Mouse (Mus musculus) B cell, adult 2 months (primary cell): ENCODE data around the gene Sun2.

Experiments used
- DNase-seq, 2 experiments: peaks; one replicate each; pipeline ENCODE4 v3.0.0; 2022

Gene Sun2

GRCm38 (mm10) chr15:79720796-79721195 lies 21.5 kb downstream of the Sun2 start:
- peak in 1 of 2 experiments; percentile 14 for DNase-seq

DNA sequence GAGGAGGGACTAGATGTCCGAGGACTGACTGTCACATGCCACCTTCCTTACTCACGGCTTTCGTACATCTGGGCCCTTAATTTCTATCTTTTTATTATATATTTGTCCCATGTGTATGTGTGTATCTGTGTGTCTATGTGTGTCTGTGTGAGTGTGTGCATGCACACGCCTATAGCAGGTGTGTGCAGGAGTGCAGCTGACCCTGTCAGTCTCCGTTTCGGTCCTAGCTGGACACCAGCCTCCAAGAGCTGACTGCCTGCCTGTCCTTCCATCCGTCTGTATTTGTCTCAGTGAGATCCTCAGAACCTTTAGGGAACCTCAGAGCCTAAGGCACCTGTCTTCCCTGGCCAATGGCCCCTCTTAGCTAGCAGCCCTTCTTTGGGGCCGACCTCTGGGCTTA lies 22.1 kb downstream of the Sun2 start:
- DNase-seq, result no peak

DNA sequence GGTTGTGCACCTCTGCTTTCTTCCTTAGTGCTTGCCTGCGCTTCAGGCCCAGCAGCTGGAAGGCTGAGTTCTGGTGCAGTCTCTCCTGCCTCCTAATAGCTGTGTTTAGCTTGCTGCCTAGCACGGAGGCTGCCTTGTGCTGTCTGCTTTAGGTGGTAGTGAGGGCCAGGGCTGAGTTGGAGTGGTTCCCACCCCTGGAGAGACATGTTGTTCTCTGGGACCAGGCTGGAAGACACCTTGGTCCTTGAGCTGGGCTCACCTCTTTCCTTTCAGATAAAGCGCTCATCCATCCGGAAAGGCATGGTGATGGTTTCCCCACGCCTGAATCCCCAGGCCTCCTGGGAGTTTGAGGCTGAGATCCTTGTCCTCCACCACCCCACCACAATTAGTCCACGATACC lies 25.6 kb downstream of the Sun2 start:
- DNase-seq, result no peak

DNA sequence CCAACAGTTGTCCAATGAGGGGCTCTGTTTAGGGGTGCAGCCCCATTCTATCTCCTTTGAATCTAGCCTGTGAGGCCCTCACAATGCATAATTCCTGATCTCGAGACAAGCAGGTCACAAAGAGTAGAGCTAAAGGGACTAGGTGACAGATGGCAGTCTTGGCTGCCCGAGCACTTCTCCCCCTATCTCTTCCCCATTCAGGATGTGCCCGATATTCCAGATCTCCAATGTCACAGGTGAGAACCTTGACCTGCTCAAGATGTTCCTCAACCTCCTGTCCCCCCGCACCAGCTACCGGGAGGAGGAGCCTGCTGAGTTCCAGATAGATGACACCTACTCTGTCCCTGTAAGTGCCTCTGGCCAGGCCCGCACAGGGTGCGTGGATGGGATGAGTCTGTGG lies 26.7 kb downstream of the Sun2 start:
- DNase-seq, result no peak

GRCm38 (mm10) chr15:79708229-79708822 lies 34.0 kb downstream of the Sun2 start:
- DNase-seq, result no peak

- DNase-seq, result no peak
These were observed 35.6 kb downstream of the Sun2 start for GRCm38 (mm10) chr15:79706603-79707214.

DNA sequence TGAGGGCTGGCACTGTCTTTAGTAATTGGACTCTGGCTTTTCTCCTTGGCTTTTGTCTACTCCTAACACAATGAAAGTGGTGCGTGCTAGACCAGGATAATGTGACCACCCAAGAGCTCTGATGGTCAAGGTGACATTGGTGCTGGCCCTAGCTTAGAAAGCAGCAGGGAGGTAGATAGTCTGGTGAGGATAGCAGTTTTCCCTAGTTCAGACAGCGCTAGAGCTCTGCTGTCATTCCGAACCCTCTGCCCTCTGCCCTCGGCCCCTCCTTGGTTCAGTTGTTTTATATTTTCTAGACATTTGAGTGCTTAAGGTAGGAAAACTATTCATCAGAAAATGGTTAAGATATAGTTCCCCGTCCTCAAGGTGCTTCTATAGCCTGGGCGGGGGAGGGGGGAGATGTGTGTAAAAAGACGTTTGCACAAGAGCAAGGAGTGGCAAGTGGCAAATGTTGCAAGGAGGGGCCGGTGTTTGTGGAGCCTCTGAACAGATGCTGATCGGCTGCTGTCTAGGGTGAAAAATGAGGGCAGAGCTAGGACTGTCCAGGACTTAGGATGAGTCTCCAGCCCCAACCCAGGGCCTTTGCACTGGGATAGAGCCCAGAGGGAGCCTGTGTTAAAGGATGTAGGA lies 44.7 kb downstream of the Sun2 start:
- DNase-seq, result no peak

DNA sequence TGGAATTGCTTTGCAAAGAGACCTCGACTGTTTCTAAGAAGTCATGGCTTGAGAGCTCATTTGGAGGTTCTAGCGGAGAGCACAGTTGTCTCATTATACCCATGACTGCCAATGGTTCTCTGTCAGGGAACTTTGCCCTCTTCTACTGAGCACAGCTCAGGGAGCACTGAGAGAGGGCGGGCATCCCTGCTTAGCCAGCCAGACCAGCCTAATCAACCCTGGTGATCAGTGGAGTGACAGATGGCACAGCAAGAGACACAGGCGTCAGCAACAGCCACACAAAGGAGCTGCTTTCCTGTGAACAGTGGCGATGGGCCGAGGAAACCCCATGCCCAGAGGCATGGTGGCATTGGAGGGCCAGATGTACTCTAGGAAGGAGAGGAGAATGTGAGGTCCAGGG lies 45.3 kb downstream of the Sun2 start:
- DNase-seq, result no peak

GRCm38 (mm10) chr15:79696508-79696907 lies 45.8 kb downstream of the Sun2 start:
- DNase-seq, result no peak

GRCm38 (mm10) chr15:79695516-79695915 lies 46.8 kb downstream of the Sun2 start:
- no peak for DNase-seq

- DNase-seq, result no peak
These were observed 47.8 kb downstream of the Sun2 start for GRCm38 (mm10) chr15:79694512-79694911.

GRCm38 (mm10) chr15:79693740-79694139 lies 48.6 kb downstream of the Sun2 start:
- peak; percentile 27 for DNase-seq

DNA sequence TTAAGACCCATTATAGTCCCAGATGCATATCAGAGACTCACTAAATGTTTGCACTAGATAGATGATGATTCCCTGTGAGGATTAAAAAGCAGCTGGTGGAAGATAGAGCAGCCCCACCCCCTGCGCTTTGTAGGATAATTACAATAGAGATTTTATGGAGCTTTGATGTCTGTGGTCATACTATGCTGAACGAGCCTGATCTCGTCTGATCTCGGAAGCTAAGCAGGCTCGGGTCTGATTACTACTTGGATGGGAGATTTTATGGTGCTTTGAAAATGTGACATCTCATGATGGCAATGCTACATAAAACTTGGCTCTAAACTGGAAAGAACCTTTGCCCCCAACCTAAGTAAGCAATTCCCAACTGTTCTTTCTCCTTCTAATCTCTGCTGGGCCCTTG lies 50.0 kb downstream of the Sun2 start:
- DNase-seq, result no peak

GRCm38 (mm10) chr15:79691023-79691508 lies 51.3 kb downstream of the Sun2 start:
- DNase-seq, result no peak

DNA sequence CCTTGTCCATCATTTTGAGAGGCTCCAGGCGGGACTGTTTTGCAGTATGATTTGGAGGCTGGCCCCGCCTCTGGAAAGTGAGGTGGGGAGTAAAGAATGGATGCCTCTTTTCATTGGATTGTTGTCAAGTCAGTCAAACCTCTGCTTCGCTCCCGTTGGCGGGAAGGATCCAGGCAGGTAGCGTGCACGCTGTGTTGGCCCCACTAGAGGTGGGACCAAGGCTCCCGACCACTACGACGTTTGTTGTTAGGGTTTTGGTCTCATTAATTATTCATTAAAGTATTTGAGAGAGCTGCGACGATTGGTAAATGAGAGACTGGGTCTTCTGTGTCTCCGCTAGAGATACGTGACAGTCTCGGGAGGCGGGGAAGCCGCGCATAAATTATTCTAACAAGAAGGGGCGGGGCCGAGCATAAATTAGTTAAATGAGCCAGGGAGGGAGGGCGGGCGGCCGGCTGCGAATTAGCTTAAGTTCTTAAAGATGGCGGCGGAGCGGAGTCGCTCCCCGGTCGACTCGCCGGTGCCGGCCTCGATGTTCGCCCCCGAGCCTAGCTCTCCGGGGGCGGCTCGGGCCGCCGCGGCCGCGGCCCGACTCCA lies 51.8 kb downstream of the Sun2 start, which contains the start of gene Gtpbp1:
Gene Gtpbp1 (plus strand): TSS at position 420 of the 597 bp plus-strand sequence.
- peak; percentile 93 to 96 for DNase-seq

DNA sequence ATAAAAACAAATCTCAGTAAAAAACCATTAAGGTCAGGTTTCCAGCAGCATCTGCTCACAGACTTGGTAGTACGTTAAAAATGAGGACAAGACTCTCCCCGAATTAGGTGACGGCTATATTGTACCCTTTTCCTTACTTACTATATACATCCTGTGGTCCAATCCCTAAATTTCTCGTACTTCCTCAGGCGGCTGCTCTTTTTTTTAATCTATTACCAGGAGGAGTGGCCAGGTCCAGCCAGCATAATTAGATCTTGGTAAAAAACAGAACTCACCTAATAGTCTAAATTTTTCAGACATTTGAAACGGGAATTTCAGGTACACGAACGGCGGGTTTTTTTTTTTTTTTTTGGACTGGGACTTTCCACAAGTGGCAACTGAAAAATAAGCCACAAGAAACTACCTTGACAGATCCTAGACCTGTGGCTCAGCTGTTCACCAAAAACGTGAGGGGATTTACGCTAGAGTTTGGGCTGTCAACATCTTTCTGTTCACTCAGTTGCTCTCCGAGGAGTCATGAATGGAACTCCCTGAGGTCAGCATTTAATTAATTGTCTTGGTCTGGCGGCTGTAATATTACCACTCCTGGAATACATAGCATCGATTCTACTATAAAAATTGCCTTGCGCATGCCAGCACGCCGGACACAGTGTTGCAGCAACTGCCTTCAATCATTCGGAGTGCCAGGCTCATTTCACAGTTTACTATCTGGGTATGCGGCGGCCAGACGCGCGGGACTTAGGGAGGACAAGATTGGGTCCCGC lies 52.5 kb downstream of the Sun2 start:
- no peak for DNase-seq

DNA sequence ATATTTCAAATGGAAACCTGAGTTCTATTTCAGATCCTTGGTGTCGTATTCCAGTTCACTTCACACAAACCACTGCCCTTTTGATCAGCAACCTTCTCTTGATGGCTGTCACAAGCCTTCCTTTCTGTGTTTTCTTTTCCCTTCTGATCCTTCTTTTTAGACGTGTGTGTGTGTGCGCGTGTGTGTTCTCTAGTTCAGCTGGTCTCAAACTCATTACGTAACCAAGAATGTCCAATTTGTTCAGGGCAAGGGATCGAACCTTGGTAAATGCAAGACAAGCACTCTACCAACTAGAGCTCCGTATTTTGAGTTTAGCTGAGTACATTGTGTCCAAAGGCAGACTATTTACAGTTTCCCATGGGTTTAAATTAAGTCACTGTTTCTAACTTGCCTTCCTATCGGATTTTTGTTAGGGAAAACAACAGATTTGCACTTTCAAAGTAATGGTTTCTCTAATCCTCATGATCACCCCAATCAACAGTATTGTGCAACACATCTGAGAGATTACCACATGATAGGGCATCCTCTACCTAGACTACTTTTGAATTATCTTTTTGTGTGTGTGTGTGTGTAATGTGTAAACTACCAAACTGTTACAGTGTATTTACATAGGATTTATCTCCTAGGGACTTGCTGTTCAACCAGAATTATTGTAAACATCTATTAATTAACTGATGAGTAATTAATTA lies 53.9 kb downstream of the Sun2 start:
- no peak for DNase-seq

DNA sequence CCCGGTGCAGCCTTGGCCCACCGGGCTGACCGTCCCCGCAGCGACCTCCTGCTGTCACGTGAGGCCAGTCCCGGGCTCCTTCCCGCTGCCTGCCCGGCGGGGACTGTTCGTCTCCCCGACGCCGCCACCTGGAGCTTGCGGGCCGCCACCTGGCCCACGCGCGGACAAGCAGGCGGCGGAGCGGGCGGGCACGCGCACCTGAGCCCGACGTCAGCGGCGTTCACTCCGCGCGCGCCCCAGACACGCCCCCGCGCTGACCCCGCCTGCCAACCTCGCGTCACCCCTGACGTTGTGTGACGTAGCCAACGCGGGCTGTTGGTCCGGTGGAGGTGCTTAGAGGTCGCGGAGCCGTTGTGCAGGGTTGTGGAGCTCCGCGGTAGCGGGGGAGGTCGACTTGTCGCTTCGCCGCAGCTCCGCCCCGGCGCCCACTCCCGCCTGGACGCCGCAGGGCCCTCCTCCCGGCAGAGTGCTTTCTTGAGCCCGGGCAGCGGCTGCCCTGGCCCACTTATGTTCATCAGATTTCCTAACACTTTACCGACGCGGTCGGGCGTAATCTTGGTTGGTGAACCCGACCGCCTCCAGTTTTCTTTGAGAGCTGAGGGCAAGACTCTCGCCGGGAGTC lies 54.6 kb downstream of the Sun2 start, which contains the start of gene Josd1:
Gene Josd1 (minus strand): TSS at position 274 of the 622 bp plus-strand sequence.
- peak; percentile 98 to 99 for DNase-seq

GRCm38 (mm10) chr15:79687175-79687574 lies 55.2 kb downstream of the Sun2 start:
- DNase-seq, result no peak

DNA sequence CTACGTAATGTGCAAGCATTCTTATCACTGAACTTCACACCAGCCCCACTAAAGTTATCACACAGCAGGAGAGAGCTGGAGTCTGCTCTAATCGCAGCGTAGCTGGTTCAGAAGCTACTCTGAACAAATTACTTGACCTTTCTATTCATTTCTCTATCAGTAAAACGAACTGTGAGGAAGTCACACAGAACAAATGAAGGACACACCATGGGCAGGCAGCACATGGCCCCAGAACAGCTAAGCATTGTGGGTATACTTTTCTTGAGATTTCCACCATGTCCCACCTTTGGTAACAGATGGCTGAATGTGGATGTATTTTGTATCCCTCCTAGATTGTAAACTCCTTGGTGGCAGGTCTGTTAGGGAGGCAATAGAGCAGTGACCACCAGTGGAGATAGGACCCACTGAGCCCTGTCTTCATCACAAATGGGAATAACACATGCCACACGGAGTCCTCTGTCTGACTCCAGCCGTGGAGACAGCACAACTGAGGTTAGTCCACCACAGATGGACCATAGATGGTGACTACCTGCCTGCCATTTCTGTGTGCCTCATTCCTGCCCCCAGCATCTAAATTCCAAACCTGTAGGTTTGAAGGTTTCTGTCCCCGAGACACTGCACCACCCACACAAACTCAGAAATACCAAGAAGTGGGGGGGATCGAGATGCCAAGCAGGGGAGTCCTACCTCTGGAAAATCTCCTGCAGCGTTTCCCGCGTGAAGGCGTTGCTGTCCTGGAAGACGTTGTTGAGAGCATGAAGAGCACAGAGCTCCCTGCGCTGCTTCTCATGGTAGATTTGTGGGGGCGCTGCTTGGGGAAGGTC lies 56.1 kb downstream of the Sun2 start:
- no peak for DNase-seq

GRCm38 (mm10) chr15:79685141-79685641 lies 57.1 kb downstream of the Sun2 start:
- no peak for DNase-seq
